Mouse (Mus musculus) liver, postnatal 0 days (tissue): ENCODE results near the gene B3gnt9. TPM values are rescaled to one million over a fixed set of nuclear protein-coding genes. Genes with fewer than 3 reads are reported as not detected.

Experiments used
- ATAC-seq: fragments of 200-750 bp; cut with Nextera tagmentation; 2 replicates; pipeline ENCODE4 v1.8.0; 2017; ENCODE audit warnings: mild to moderate bottlenecking, moderate library complexity
- DNase-seq: peaks from one replicate; pipeline ENCODE4 v3.0.0-alpha.2; 2016
- H3K27ac ChIP-seq: fragments of 300-500 bp; sonication (generic); 2 replicates; pipeline ENCODE4 v1.5.1; 2014; ENCODE audit warnings: antibody characterized with exemption, moderate library complexity, mild to moderate bottlenecking, low read depth
- H3K27me3 ChIP-seq: fragments of 300-500 bp; sonication (generic); 2 replicates; pipeline ENCODE4 v1.6.1; 2014; ENCODE audit warnings: low read length, control low read depth, mixed read lengths; ENCODE audit not compliant: insufficient read depth
- H3K36me3 ChIP-seq: fragments of 300-500 bp; sonication (generic); replicated peaks from 2 replicates; pipeline ENCODE4 v1.6.1; 2014; ENCODE audit warnings: mild to moderate bottlenecking, control low read depth, low read length, moderate library complexity, mixed read lengths; ENCODE audit not compliant: insufficient read depth
- H3K4me1 ChIP-seq: fragments of 300-500 bp; sonication (generic); 2 replicates; pipeline ENCODE4 v1.6.1; 2014; ENCODE audit warnings: antibody characterized with exemption, mild to moderate bottlenecking, control low read depth; ENCODE audit not compliant: insufficient read depth
- H3K4me2 ChIP-seq: fragments of 300-500 bp; sonication (generic); 2 replicates; pipeline ENCODE4 v1.6.1; 2014; ENCODE audit warnings: low read depth, mild to moderate bottlenecking, low read length, moderate library complexity, mixed read lengths
- H3K4me3 ChIP-seq: fragments of 300-500 bp; sonication (generic); 2 replicates; pipeline ENCODE4 v1.5.1; 2014; ENCODE audit warnings: low read depth, low read length
- H3K9ac ChIP-seq: fragments of 300-500 bp; sonication (generic); replicated peaks from 2 replicates; pipeline ENCODE4 v1.6.1; 2014; ENCODE audit warnings: mild to moderate bottlenecking, moderate library complexity
- H3K9me3 ChIP-seq: fragments of 300-500 bp; sonication (generic); 2 replicates; pipeline ENCODE4 v1.6.1; 2016; ENCODE audit warnings: mild to moderate bottlenecking, control low read depth, low read length, mixed read lengths
- CTCF ChIP-seq: sonication (generic); IDR thresholded peaks from 2 replicates; pipeline ENCODE4 v1.5.1; 2016; ENCODE audit warnings: antibody characterized with exemption, low read depth
- EP300 ChIP-seq: IDR thresholded peaks from 2 replicates; pipeline ENCODE4 v1.6.1; 2016; ENCODE audit warnings: antibody characterized with exemption, low read depth, mild to moderate bottlenecking
- WGBS: fragments of 180-500 bp; shearing (Covaris S2); extraction: QIAGEN DNeasy Blood & Tissue Kit; methylation state at CpG from one replicate; pipeline ENCODE4 v1.1.7; 2014; ENCODE audit not compliant: insufficient replicate concordance; 5-methylcytosine and 5-hydroxymethylcytosine counted together
- polyA plus RNA-seq: library from polyadenylated mRNA; unstranded; fragments of >200 nt; fragmentation: Nextera tagmentation; extraction: Ambion mirVana; gene quantifications from 2 replicates; pipeline ENCODE4 v1.2.1, GENCODE M21; 2015

Gene B3gnt9
- polyA plus RNA-seq: 1.6 and 2.0 TPM in 2 replicates

DNA sequence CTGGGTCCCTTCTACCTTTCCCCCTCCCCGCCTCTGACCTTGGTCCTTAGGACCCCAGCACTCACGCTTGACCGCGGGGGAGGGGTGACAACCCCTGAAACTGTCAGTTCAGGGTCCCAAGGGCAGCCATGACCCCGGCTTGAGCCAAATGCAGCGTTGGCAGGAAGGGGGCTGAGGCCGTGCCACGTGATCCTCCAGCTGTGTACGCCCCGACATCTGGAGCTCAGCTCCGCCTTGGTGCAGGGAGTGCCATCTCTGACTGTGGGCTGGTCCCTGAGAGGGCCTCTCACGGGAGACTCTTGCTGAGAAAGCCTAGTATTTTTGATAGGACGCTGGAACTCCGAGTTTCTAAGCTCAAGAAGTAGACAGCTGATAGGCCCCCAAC lies at the start of gene B3gnt9:
Gene B3gnt9 (minus strand): TSS at position 188 of the 385 bp plus-strand sequence.
- peak; percentile 80 for ATAC-seq
- peak within 1 kb of the TSS; percentile 93 for H3K4me2 ChIP-seq
- H3K27me3 ChIP-seq: peaks cover 14% of the 10 kb centered on the region
- H3K9me3 ChIP-seq: no peaks in the 10 kb centered on the region
- WGBS: 2% methylated on average over 14 of the region's 14 CpGs
- peak within 1 kb of the TSS; percentile 58 for H3K4me3 ChIP-seq
- H3K36me3 ChIP-seq: peaks cover 30% of the 10 kb centered on the region
- peak within 1 kb of the TSS; percentile 59 for H3K9ac ChIP-seq
- peak; percentile 77 for DNase-seq
- H3K27ac ChIP-seq: peak within 1 kb of the TSS; percentile 41
- TF ChIP-seq CTCF (no peak), EP300 (no peak)
- H3K4me1 ChIP-seq: peaks cover 35% of the 10 kb centered on the region

- H3K4me1 ChIP-seq: peaks cover 40% of the 10 kb centered on the region
- ATAC-seq: no peak
These were observed 48.9 kb upstream of the B3gnt9 start for GRCm38 (mm10) chr8:105303874-105304273.

DNA sequence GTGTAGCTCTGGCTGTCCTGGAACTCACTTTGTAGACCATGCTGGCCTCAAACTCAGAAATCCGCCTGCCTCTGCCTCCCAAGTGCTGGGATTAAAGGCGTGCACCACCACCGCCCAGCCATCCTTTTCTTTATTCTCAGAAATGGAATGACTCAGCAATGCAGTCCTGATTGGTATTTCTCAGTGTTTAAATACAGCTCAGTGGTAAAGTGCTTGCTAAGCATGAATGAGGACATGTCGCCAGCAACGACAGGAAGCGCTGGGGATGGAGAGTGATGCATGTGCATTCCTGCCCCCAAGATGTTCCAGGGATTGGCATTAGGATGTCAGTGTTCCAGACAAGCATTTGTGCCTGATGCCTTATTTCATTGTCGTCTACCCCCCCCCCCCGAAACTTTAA lies 48.4 kb upstream of the B3gnt9 start:
- H3K27me3 ChIP-seq: no peaks in the 10 kb centered on the region
- H3K4me3 ChIP-seq: no peak overlapping the region
- peaks cover 78% of the 10 kb centered on the region for H3K36me3 ChIP-seq
- no peak overlapping the region for H3K9ac ChIP-seq
- H3K9me3 ChIP-seq: no peaks in the 10 kb centered on the region
- H3K27ac ChIP-seq: no peak overlapping the region
- WGBS: 63% methylated on average over 8 of the region's 8 CpGs
- ATAC-seq (no peak), DNase-seq (no peak)
- peaks cover 45% of the 10 kb centered on the region for H3K4me1 ChIP-seq
- TF ChIP-seq CTCF: no peak
- 0 out of 2 replicates have a peak, but pooled peaks have one; percentile 28 for TF ChIP-seq EP300
- no peak overlapping the region for H3K4me2 ChIP-seq

More at GRCm38 (mm10) chr8:105303874-105304273, 48.9 kb upstream of the B3gnt9 start:
- Histone ChIP-seq H3K4me3 (no peak overlapping the region), H3K36me3 (peaks cover 78% of the 10 kb centered on the region), H3K4me2 (no peak overlapping the region), H3K9ac (no peak overlapping the region), H3K27me3 (no peaks in the 10 kb centered on the region), H3K27ac (no peak overlapping the region), H3K9me3 (no peaks in the 10 kb centered on the region)
- DNase-seq: no peak
- 76% methylated on average over 9 of the region's 9 CpGs for WGBS
- TF ChIP-seq EP300: no peak
- no peak for TF ChIP-seq CTCF

GRCm38 (mm10) chr8:105299962-105300361 lies 45.0 kb upstream of the B3gnt9 start:
- Histone ChIP-seq H3K4me1 (peaks cover 59% of the 10 kb centered on the region), H3K9ac (peak overlapping the region; percentile 61), H3K4me2 (peak overlapping the region; percentile 90), H3K27ac (peak overlapping the region; percentile 84), H3K9me3 (no peaks in the 10 kb centered on the region), H3K36me3 (peaks cover 60% of the 10 kb centered on the region), H3K27me3 (no peaks in the 10 kb centered on the region), H3K4me3 (peak overlapping the region; percentile 94)
- TF ChIP-seq EP300: peak; percentile 93
- no peak for TF ChIP-seq CTCF
- 56% methylated on average over 8 of the region's 8 CpGs for WGBS
- DNase-seq (peak; percentile 83), ATAC-seq (peak; percentile 86)

- Histone ChIP-seq H3K27me3 (no peaks in the 10 kb centered on the region), H3K27ac (peak overlapping the region; percentile 84), H3K4me1 (peaks cover 47% of the 10 kb centered on the region), H3K9me3 (no peaks in the 10 kb centered on the region), H3K4me3 (peak overlapping the region; percentile 94), H3K4me2 (peak overlapping the region; percentile 90), H3K9ac (peak overlapping the region; percentile 97), H3K36me3 (peaks cover 47% of the 10 kb centered on the region)
- WGBS: 38% methylated on average over 18 of the region's 18 CpGs
- DNase-seq: peak; percentile 39
- TF ChIP-seq EP300 (no peak), CTCF (no peak)
- no peak for ATAC-seq
These were observed 43.6 kb upstream of the B3gnt9 start for GRCm38 (mm10) chr8:105298351-105299252.

DNA sequence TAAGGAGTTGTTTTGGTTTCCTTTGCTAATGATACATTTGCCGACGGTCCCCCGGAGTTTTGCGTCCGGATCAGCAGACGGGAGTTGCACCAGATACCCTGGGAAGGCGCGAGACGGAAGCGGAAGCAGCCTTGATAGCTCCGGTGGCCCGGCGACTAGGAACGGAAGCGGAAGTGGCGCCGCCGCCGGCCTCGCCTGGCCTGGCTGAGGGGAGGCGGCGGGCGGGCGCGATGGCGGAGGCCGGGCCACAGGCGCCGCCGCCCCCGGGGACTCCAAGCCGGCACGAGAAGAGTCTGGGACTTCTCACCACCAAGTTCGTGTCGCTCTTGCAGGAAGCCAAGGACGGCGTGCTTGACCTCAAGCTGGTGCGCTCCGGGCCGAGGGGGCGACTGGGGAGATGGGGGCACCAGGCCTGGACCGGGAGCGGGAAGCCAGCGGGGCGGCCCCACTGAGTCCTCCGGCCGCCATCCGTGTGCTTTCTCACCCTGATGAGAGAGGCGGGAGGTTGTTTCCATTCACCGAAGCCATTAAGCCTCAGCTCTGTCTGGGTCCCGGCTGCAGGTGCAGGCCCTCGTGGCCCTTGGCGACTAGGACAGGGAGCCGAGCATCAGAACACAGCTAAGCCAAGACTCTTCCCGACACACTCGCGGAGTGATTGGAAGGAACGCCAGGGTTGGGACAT lies 42.7 kb upstream of the B3gnt9 start, which contains the start of gene E2f4:
Gene E2f4 (plus strand): TSS at position 153 of the 682 bp plus-strand sequence.
- 0 out of 2 replicates have a peak, but pooled peaks have one; percentile 1 for TF ChIP-seq CTCF
- no peak for TF ChIP-seq EP300
- Histone ChIP-seq H3K4me2 (peak within 1 kb of the TSS; percentile 90), H3K27ac (peak within 1 kb of the TSS; percentile 84), H3K4me3 (peak within 1 kb of the TSS; percentile 94), H3K4me1 (peaks cover 40% of the 10 kb centered on the region), H3K9ac (peak within 1 kb of the TSS; percentile 97), H3K9me3 (no peaks in the 10 kb centered on the region), H3K27me3 (no peaks in the 10 kb centered on the region), H3K36me3 (peaks cover 37% of the 10 kb centered on the region)
- peak; percentile 95 for DNase-seq
- under 1% methylated on average over 58 of the region's 58 CpGs for WGBS
- peak; percentile 81 for ATAC-seq
